Mouse (Mus musculus) pancreas, adult 10 weeks (tissue): ENCODE data around the gene Cypt4. TPM values are rescaled to one million over a fixed set of nuclear protein-coding genes. Genes with fewer than 3 reads are reported as not detected.

Experiments used
- polyA plus RNA-seq: library from polyadenylated mRNA; stranded (reverse); fragments of 350-450 nt; fragmentation: Illumina TruSeq; extraction: RNeasy Lipid Tissue Mini Kit (QIAGEN cat#74804); gene quantifications from one replicate; pipeline ENCODE4 v1.2.3, GENCODE M21; 2015; ENCODE audit warnings: low read depth, low replicate concordance; ENCODE audit not compliant: insufficient read depth

Cypt4 gene
- not detected for polyA plus RNA-seq

DNA sequence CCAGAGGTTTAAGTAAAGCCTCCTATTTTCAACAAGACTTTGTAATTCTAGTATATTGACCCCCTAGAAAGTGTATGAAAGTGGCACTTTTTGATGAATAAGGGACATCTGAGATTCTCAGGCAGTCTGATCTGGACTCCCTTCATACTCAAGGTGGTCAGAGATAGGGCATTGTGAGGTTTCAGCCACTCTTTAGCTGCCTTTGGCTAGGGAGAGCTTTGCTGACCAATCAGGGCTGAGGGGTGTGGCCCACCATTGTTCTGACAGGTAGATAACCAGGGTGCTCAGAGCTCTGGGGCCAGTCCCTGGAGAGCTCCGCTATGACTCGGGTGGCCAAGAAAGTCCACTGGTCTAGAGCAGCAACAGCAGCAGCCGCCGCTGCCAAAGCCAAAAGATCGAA is at the start of gene Cypt4:
Gene Cypt4 (plus strand): TSS at position 301 of the 400 bp plus-strand sequence.

Other genes starting within 250 kb of the Cypt4 start
- 3.9 TPM for gene Dpy19l1, start 122.1 kb upstream of the Cypt4 start, polyA plus RNA-seq
- gene Dpy19l2, start 71.1 kb downstream of the Cypt4 start, polyA plus RNA-seq = not detected
- not detected for gene Tbx20, start 149.1 kb downstream of the Cypt4 start, polyA plus RNA-seq